Mouse (Mus musculus) CH12.LX (cell line): ENCODE measurements around the gene Fyb. TPM values are rescaled to one million over a fixed set of nuclear protein-coding genes. Genes with fewer than 3 reads are reported as not detected.
A peak's percentile ranks its signal among the peaks of the same experiment; 100 is the strongest.

Source experiments
- DNase-seq: peaks from one replicate; pipeline ENCODE4 v3.0.0-alpha.2; 2013; ENCODE audit errors: extremely low read depth
- H3K27ac ChIP-seq: 2 replicates; pipeline ENCODE4 v1.5.1; 2012; ENCODE audit warnings: low read depth, mild to moderate bottlenecking, control low read depth, moderate library complexity; ENCODE audit not compliant: insufficient read depth
- H3K27me3 ChIP-seq: replicated peaks from 2 replicates; pipeline ENCODE3; 2012; ENCODE audit warnings: inconsistent platforms
- H3K36me3 ChIP-seq, 2 experiments: replicated peaks in 1 of 2; 2 replicates each; pipeline versions ENCODE3 to v1.6.1; 2012; ENCODE audit warnings: inconsistent platforms in 1 of 2, low read length in 1 of 2, mild to moderate bottlenecking in 1 of 2, mixed read lengths in 1 of 2, moderate library complexity in 1 of 2; ENCODE audit not compliant: control insufficient read depth in 1 of 2, insufficient read depth in 1 of 2
- H3K4me1 ChIP-seq, 2 experiments: 2 replicates each; pipeline ENCODE4 v1.6.1; 2012; ENCODE audit warnings: inconsistent platforms in 1 of 2, moderate library complexity in 1 of 2; ENCODE audit not compliant: insufficient read depth in 2 of 2, control insufficient read depth in 1 of 2
- H3K4me2 ChIP-seq: 2 replicates; pipeline ENCODE4 v1.6.1; 2012; ENCODE audit warnings: low read depth, mild to moderate bottlenecking, control low read depth; ENCODE audit not compliant: poor library complexity, insufficient read depth, severe bottlenecking
- H3K4me3 ChIP-seq, 3 experiments: fragments of 150-350 bp in 1 of 3; sonication (generic) in 1 of 3; replicated peaks in 1 of 3; 2 replicates each; pipeline versions ENCODE3 to v1.5.1; 2011 to 2012; ENCODE audit warnings: low read depth in 2 of 3, low read length in 2 of 3, mild to moderate bottlenecking in 2 of 3, moderate library complexity in 2 of 3, control low read depth in 1 of 3, improper control_type of control experiment in 1 of 3, inconsistent platforms in 1 of 3, mixed read lengths in 1 of 3; ENCODE audit not compliant: poor library complexity in 1 of 3
- H3K79me2 ChIP-seq: replicated peaks from 2 replicates; pipeline ENCODE4 v1.6.1; 2012; ENCODE audit warnings: mild to moderate bottlenecking, moderate library complexity; ENCODE audit not compliant: control insufficient read depth, poor library complexity, insufficient read depth, severe bottlenecking; ENCODE audit errors: extremely low read depth
- H3K9ac ChIP-seq: 2 replicates; pipeline ENCODE4 v1.6.1; 2012; ENCODE audit warnings: low read depth, mild to moderate bottlenecking, control low read depth, moderate library complexity; ENCODE audit not compliant: insufficient read depth
- H3K9me3 ChIP-seq: replicated peaks from 2 replicates; pipeline ENCODE3; 2012; ENCODE audit warnings: low read length, inconsistent platforms, mixed read lengths
- BHLHE40 ChIP-seq: IDR thresholded peaks from 2 replicates; pipeline ENCODE4 v1.6.1; 2011; ENCODE audit warnings: mild to moderate bottlenecking, low read depth, low read length, improper control_type of control experiment
- CHD1 ChIP-seq: IDR thresholded peaks from 2 replicates; pipeline ENCODE4 v1.6.1; 2012; ENCODE audit warnings: low read depth, low read length, improper control_type of control experiment, inconsistent platforms
- CHD2 ChIP-seq: IDR thresholded peaks from 2 replicates; pipeline ENCODE4 v1.6.1; 2011; ENCODE audit warnings: low read length, improper control_type of control experiment
- CTCF ChIP-seq, 2 experiments: IDR thresholded peaks in 1 of 2; conservative IDR thresholded peaks in 1 of 2; 2 replicates each; pipeline ENCODE4 v1.5.1; 2011 to 2012; ENCODE audit warnings: low read depth in 2 of 2, low read length in 2 of 2, improper control_type of control experiment in 1 of 2, inconsistent platforms in 1 of 2, mild to moderate bottlenecking in 1 of 2, moderate library complexity in 1 of 2
- E2F4 ChIP-seq: IDR thresholded peaks from 2 replicates; pipeline ENCODE4 v1.6.1; 2011; ENCODE audit warnings: low read depth, low read length, improper control_type of control experiment; ENCODE audit not compliant: insufficient replicate concordance
- EP300 ChIP-seq: IDR thresholded peaks from 2 replicates; pipeline ENCODE4 v1.6.1; 2011; ENCODE audit warnings: low read length, improper control_type of control experiment
- ETS1 ChIP-seq: conservative IDR thresholded peaks from 2 replicates; pipeline ENCODE4 v1.6.1; 2012; ENCODE audit warnings: low read depth, mild to moderate bottlenecking, inconsistent platforms, low read length, improper control_type of control experiment, moderate library complexity
- HCFC1 ChIP-seq: IDR thresholded peaks from 2 replicates; pipeline ENCODE4 v1.6.1; 2012; ENCODE audit warnings: low read depth, mild to moderate bottlenecking, inconsistent platforms, low read length, improper control_type of control experiment
- IRF4 ChIP-seq: IDR thresholded peaks from 2 replicates; pipeline ENCODE4 v1.6.1; 2014; ENCODE audit warnings: low read depth, mild to moderate bottlenecking, inconsistent platforms, low read length, improper control_type of control experiment
- JUN ChIP-seq: IDR thresholded peaks from 2 replicates; pipeline ENCODE4 v1.6.1; 2011; ENCODE audit warnings: low read depth, mild to moderate bottlenecking, low read length, improper control_type of control experiment, moderate library complexity; ENCODE audit not compliant: insufficient read depth
- JUND ChIP-seq: conservative IDR thresholded peaks from 2 replicates; pipeline ENCODE4 v1.6.1; 2011; ENCODE audit warnings: low read depth, low read length, improper control_type of control experiment
- KAT2A ChIP-seq: IDR thresholded peaks from 2 replicates; pipeline ENCODE4 v1.6.1; 2012; ENCODE audit warnings: low read length, improper control_type of control experiment, inconsistent platforms; ENCODE audit not compliant: insufficient replicate concordance
- MAFK ChIP-seq: IDR thresholded peaks from 2 replicates; pipeline ENCODE4 v1.6.1; 2011; ENCODE audit warnings: low read length, improper control_type of control experiment; ENCODE audit not compliant: insufficient replicate concordance
- MAZ ChIP-seq: IDR thresholded peaks from 2 replicates; pipeline ENCODE4 v1.6.1; 2012; ENCODE audit warnings: low read depth, mild to moderate bottlenecking, inconsistent platforms, low read length, improper control_type of control experiment, moderate library complexity
- MEF2A ChIP-seq: IDR thresholded peaks from 2 replicates; pipeline ENCODE4 v1.6.1; 2014; ENCODE audit warnings: low read depth, mild to moderate bottlenecking, inconsistent platforms, low read length, improper control_type of control experiment, borderline replicate concordance
- MXI1 ChIP-seq: IDR thresholded peaks from 2 replicates; pipeline ENCODE4 v1.6.1; 2011; ENCODE audit warnings: mild to moderate bottlenecking, low read depth, low read length, improper control_type of control experiment
- PAX5 ChIP-seq: IDR thresholded peaks from 2 replicates; pipeline ENCODE4 v1.6.1; 2012; ENCODE audit warnings: low read length, inconsistent platforms, mixed read lengths
- RAD21 ChIP-seq: IDR thresholded peaks from 2 replicates; pipeline ENCODE4 v1.6.1; 2011; ENCODE audit warnings: low read depth, mild to moderate bottlenecking, low read length, improper control_type of control experiment, moderate library complexity
- RCOR1 ChIP-seq: conservative IDR thresholded peaks from 2 replicates; pipeline ENCODE4 v1.6.1; 2012; ENCODE audit warnings: low read depth, mild to moderate bottlenecking, inconsistent platforms, low read length, improper control_type of control experiment
- SIN3A ChIP-seq: IDR thresholded peaks from 2 replicates; pipeline ENCODE4 v1.6.1; 2012; ENCODE audit warnings: low read length, improper control_type of control experiment, inconsistent platforms
- SMC3 ChIP-seq: IDR thresholded peaks from 2 replicates; pipeline ENCODE4 v1.6.1; 2011; ENCODE audit warnings: low read depth, low read length, improper control_type of control experiment
- TBP ChIP-seq: conservative IDR thresholded peaks from 2 replicates; pipeline ENCODE4 v1.6.1; 2011; ENCODE audit warnings: low read depth, low read length, improper control_type of control experiment
- TCF12 ChIP-seq: IDR thresholded peaks from 2 replicates; pipeline ENCODE4 v1.6.1; 2014; ENCODE audit warnings: low read depth, mild to moderate bottlenecking, inconsistent platforms, low read length, improper control_type of control experiment
- USF1 ChIP-seq: IDR thresholded peaks from 2 replicates; pipeline ENCODE4 v1.6.1; 2014; ENCODE audit warnings: low read depth, mild to moderate bottlenecking, inconsistent platforms, low read length, improper control_type of control experiment
- USF2 ChIP-seq: conservative IDR thresholded peaks from 2 replicates; pipeline ENCODE4 v1.6.1; 2011; ENCODE audit warnings: low read depth, low read length, improper control_type of control experiment
- ZKSCAN1 ChIP-seq: IDR thresholded peaks from 2 replicates; pipeline ENCODE4 v1.6.1; 2012; ENCODE audit warnings: low read depth, inconsistent platforms, low read length, improper control_type of control experiment, borderline replicate concordance
- ZMIZ1 ChIP-seq: IDR thresholded peaks from 2 replicates; pipeline ENCODE4 v1.6.1; 2012; ENCODE audit warnings: low read depth, mild to moderate bottlenecking, inconsistent platforms, low read length, improper control_type of control experiment
- ZNF384 ChIP-seq: IDR thresholded peaks from 2 replicates; pipeline ENCODE4 v1.6.1; 2012; ENCODE audit warnings: low read depth, low read length, improper control_type of control experiment, inconsistent platforms
- dilution Hi-C: fragments of 300-500 bp; cut with MboI; formaldehyde crosslinking; loops from 2 replicates; pipeline ENCODE4 v1.14.3; 2020; ENCODE audit warnings: low sequenced_read_pairs; ENCODE audit not compliant: extremely low pct_unique_long_range_greater_than_20kb, extremely low pct_ligation_motif_present
- in situ Hi-C: fragments of 300-500 bp; cut with MboI; formaldehyde crosslinking; loops from 3 replicates; pipeline ENCODE4 v1.14.3; 2019; ENCODE audit warnings: low sequenced_read_pairs, low pct_ligation_motif_present, low pct_unique_long_range_greater_than_20kb, mixed read lengths
- polyA plus RNA-seq: library from polyadenylated mRNA; unstranded; fragments of >175 nt; gene quantifications from 2 replicates; pipeline ENCODE4 v1.2.1, GENCODE M21; 2012; ENCODE audit warnings: low read depth; ENCODE audit not compliant: insufficient read length
- total RNA-seq, 2 experiments: library from RNA; depleted of rRNA; stranded (reverse); fragments of 300-350 nt in 1 of 2; fragments of >200 nt in 1 of 2; gene quantifications; 2 replicates each; pipeline ENCODE4 v1.2.3; 2012 to 2014

Gene Fyb
- total and polyA plus RNA-seq, 3 experiments, result 17.6 to 60.1 (median 32.2) TPM

DNA sequence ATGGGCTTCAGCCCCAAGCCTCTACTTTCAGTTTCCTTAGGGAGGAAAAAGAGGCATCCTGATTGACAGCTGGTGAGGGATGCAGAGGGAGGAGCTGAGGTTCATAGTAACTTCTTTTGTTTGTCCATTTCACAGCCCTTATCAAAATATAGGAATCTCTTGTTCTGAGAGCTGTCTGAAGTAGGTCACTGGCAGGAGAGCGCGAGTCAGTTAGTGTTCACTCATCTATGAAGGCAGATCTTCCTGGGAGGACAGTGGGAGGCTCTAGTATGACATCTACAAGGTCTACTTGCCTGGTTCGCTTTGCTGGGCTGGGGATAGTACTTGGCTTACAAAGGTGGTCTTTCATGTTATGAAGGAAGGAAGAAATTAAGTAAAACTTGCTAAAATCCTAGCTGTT, 46.0 kb downstream of the Fyb start:
- peaks cover 12 to 25% of the 10 kb centered on the region in 2 experiments for H3K4me1 ChIP-seq

DNA sequence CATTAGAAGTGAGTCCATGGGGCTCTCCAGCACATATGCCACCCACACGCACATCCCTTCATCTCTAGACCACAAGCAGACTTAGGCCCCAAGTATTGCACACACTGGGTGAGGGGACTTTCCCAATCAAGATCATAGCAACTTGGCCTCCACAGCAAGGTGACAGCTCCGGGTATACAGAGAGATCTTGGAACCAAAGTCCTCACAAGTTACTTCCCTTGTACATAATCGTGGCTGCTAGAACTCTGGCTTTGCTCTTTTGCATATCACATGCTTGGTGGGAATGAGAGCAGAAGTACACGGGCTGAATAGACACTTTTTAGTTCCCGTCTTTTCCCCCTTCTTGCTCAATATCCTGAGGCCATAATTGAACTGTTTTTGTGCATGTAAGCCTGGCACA, 46.4 kb downstream of the Fyb start:
- H3K27me3 ChIP-seq, result no peaks in the 10 kb centered on the region
- no peak overlapping the region for H3K9ac ChIP-seq
- H3K27ac ChIP-seq, result no peak overlapping the region
- no peaks in the 10 kb centered on the region; the same call in 1 of the 2 replicates for H3K79me2 ChIP-seq
- TF ChIP-seq ETS1 (peak; percentile 54; the same call in 1 of the 2 replicates), RCOR1 (no peak), CHD2 (no peak), ZKSCAN1 (no peak), CTCF (conservative IDR thresholded peaks at IDR 0.05 in 1 of 2, IDR thresholded peaks at IDR 0.05 in 1 of 2; ENCODE audit: low read depth in 2 of 2, low read length in 2 of 2) (no peak), MAFK (0 out of 2 replicates have a peak, but pooled peaks have one; percentile 40), USF2 (no peak), SIN3A (no peak), EP300 (0 out of 2 replicates have a peak, but pooled peaks have one; percentile 15), HCFC1 (no peak), E2F4 (no peak), JUN (no peak), BHLHE40 (peak; percentile 79), TCF12 (no peak), ZMIZ1 (no peak), JUND (no peak), SMC3 (no peak), USF1 (no peak), PAX5 (no peak), IRF4 (peak; percentile 62; the same call in 1 of the 2 replicates), RAD21 (no peak), MAZ (no peak), TBP (no peak)
- no peaks in the 10 kb centered on the region for H3K36me3 ChIP-seq
- H3K4me3 ChIP-seq, result no peak overlapping the region
- in situ Hi-C loops (loop anchor here (10.0 kb wide), 1 partner anchor 64 kb away; no protein-coding TSS in a partner anchor), dilution Hi-C loops (no loop called here)
- peak; percentile 81 for DNase-seq
- H3K4me1 ChIP-seq, result peaks cover 12 to 26% of the 10 kb centered on the region in 2 experiments
- H3K9me3 ChIP-seq, result no peaks in the 10 kb centered on the region
- peak overlapping the region; percentile 51; the same call in 1 of the 2 replicates for H3K4me2 ChIP-seq

More for the DNA sequence above, 46.0 kb downstream of the Fyb start:
- H3K27ac ChIP-seq, result no peak overlapping the region
- no peaks in the 10 kb centered on the region; the same call in 1 of the 2 replicates for H3K79me2 ChIP-seq
- no peaks in the 10 kb centered on the region for H3K27me3 ChIP-seq
- in situ Hi-C loops (loop anchor here (10.0 kb wide), 1 partner anchor 64 kb away; no protein-coding TSS in a partner anchor), dilution Hi-C loops (no loop called here)
- peak overlapping the region; percentile 51 for H3K4me2 ChIP-seq
- TF ChIP-seq EP300 (no peak), PAX5 (no peak), CTCF (conservative IDR thresholded peaks at IDR 0.05 in 1 of 2, IDR thresholded peaks at IDR 0.05 in 1 of 2; ENCODE audit: low read depth in 2 of 2, low read length in 2 of 2) (no peak), SIN3A (no peak), USF1 (no peak), JUN (no peak), RCOR1 (no peak), ZNF384 (no peak), MXI1 (no peak), KAT2A (no peak), E2F4 (no peak), MAFK (no peak), MEF2A (no peak), USF2 (no peak), ZKSCAN1 (no peak), BHLHE40 (no peak), ZMIZ1 (no peak), SMC3 (no peak), CHD1 (no peak)
- H3K9me3 ChIP-seq, result no peaks in the 10 kb centered on the region
- no peak overlapping the region for H3K9ac ChIP-seq
- no peak overlapping the region for H3K4me3 ChIP-seq
- DNase-seq, result peak; percentile 36
- no peaks in the 10 kb centered on the region for H3K36me3 ChIP-seq
